Mouse (Mus musculus) fat pad, adult 2 months (tissue): ENCODE measurements around the gene Pfkfb3.
"Not testable (repeated sequence)": the region's sequence is repeated elsewhere in the genome, so short reads cannot be mapped to it uniquely, and the experiment has no call there.

ENCODE experiments used
- DNase-seq: peaks from one replicate; pipeline ENCODE4 v3.0.0-alpha.2; 2011; ENCODE audit warnings: low read depth, low spot score; ENCODE audit errors: extremely low read depth

The Pfkfb3 gene

DNA sequence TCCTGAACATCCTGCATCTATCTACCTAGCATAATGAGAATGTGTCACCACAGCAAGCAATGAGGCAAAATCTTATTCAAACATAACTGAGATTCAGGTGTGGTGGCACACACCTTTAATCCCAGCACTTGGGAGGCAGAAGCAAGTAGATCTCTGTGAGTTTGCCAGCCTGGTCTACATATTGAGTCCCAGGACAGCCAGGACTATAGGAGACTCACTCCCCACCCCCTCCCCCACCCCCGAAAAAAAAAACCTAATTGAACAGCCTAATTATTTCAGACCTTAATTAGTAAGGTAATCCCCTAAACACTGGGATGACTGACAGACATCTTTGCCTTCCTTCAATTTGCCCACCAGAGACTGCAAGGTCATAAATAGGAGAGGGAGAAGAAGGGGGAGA is 2.2 kb downstream of the Pfkfb3 start:
- no peak for DNase-seq

DNA sequence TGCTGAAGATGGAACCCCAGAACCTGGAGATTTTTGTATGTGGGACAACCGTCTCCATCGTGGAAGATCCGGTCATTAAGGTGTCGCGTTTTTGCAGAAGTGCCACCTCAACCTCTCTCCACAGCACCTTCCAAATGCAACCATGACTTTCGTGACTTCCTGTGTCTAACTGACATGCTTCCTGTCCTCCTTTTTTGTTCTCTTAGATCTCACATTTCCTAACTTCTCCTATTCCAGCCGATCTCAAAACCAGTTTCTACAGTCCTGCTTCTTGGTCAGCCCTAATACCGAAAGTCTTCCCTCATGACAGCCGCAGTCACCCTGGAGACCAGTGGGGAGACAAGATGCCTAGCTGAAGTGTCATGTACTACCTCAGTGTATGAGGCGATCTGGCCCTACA is 5.4 kb downstream of the Pfkfb3 start:
- no peak for DNase-seq

DNA sequence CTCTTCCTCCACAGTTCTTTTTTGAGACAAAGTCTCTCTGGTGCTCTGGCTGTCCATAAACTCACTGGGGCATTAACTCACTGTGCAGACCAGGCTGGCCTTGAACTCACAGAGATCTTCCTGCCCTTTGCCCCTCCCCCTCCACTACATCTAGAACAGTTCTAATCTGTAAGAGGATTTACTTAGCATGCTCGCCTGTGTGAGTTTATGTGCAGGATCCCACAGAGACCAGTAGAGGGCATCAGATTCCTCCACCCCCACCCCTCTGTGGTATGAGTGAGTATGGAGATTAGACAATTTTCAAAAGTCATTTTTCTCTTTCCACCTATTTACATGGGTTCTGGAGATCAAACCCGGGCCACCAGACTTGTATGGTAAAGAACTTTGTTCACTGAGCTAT is 6.3 kb downstream of the Pfkfb3 start:
- DNase-seq: no peak

DNA sequence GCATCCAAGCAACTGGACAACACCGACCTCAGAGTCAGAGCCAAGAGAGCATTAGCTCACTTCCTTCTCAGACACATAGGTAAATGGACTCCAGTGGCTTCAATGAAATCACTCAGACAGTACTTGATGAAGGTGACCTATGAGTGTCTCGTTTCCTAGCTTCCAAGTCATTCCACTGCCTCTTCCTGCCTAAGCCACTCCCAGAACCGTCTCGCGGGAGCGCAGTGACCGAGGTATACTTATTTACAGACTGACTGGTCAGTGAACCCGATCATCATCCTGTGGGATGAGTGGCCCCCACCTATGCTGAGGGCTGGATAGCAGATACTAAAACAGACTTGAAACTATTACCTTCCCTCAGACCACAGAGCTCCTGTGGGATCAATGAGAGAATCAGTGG is 7.8 kb downstream of the Pfkfb3 start:
- no peak for DNase-seq

DNA sequence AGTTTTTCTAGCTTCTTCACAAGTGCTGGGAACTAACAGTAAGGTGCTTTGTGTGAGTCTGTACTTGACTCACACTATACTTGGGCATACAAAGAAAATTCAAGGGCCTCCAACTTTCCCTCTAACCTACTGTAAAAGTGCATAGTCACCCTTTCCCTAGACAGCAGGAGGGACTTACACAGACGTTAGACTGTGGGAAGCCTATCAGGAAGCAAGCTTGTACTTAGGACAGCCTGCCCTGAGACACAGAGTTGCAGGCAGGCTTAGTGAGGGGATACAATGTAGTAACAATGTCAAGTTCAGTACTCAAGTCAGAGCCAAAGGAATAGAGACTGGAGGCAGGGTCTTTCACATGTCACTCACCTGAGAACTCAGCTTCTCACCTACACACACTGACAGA is 8.5 kb downstream of the Pfkfb3 start:
- DNase-seq: no peak

DNA sequence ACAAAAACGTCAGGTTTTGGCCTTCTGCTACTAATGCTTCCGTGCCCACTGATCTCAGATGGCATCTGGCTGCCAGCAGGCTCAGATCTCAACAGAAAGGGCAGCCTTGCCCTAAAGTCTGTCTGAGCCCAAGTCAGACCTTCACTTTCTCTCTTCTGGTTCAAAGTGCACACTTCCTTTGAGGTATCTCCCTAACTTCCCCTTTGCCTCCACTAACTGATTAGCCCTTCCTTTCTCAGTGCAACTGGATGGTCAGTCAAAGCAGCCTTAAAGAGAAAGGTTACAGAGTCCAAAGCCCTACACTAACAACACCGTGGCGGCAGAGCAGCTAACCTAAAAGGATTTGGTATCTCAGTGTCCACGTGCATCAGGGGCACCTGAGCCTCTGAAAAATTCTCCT is 9.5 kb downstream of the Pfkfb3 start:
- no peak for DNase-seq

DNA sequence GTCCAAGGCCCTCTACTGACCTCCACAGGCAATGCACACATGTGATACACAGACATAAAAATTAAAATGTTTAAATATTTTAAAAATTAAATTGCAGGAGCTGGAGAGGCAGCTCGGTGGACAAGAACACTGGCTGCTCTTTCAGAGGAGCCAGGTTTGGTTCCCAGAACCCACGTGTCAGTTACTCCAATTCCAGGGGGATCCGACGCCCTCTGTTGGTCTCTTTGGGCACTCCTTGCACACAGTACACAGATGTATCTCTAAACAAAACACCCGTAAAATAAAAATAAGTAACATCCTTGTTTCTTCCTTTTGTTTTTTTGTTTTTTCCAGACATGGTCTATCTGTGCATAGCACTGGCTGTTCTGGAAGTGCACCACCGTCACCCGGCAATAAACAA is 10.7 kb downstream of the Pfkfb3 start:
- DNase-seq: no peak

DNA sequence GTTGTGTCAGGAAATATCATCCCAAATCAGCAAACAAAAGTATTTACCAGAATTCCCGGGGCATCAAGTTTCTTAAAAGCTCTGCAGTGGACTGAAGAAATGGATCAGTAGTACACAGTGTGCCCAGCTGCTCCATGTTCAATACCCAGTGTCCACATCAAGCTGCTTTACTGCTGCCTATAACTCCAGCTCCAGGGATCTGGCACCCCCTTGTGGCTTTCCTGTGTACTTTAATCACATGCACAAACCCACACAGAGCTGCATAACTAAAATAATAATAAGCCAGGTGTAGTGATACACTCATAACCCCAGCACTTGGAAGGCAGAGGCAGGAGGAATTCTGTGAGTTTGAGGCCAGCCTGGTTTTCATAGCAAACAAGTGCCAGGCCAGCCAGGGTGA is 11.2 kb downstream of the Pfkfb3 start:
- no peak for DNase-seq

DNA sequence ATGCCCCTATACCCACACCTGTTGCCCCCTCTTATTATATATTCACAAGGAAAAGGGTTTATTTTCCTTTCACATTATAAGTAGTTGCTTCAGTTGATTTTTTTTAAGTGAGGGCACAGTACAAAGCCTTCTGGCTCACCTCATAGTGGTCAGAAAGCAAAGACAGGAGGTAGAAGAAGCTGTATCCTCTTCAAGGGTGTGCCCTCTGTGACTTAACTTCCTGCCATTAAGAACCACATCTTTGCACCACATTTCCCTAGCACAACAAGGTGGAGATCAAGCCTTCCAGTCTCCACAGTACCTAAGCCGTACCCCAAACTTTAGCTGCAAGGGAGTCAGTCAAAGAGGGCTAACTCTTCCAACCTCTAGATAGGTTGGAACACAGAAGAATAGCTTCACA is 11.8 kb downstream of the Pfkfb3 start:
- no peak for DNase-seq

DNA sequence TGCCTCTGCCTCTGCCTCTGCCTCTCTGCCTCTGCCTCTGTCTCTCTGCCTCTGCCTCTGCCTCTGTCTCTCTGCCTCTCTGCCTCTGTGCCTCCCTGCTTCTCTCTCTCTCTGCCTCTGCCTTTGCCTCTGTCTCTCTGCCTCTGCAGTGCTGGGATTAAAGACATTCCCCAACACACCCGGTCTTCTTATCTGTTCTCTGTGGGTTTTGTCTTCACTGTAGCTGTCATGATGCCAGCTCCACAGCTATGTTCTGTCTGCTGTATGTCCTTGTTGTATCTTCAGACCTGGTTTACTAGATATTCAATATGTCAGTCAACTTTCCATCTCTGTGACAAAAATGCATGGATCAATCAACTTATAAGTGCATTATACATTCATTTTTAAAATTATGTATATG is 12.3 kb downstream of the Pfkfb3 start:
- not testable (repeated sequence) for DNase-seq

DNA sequence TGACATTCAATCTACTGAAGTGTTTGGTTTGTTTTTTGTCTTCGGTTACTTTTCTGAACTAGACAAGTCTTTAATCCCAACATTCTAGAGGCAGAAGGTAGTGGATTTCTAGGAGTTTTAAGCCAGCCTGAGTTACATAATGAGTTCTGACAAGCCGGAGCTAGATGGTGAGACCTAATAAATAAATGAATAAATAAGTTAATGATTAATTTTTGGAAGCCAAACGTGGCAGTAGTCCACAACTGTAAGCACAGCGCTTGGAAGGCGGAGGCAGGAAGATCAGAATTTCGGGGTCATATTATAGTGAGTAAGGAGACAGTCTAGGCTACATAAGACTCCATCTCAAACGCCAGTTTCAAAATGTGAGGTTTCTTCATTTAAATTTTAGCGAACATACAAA is 17.9 kb downstream of the Pfkfb3 start:
- no peak for DNase-seq

DNA sequence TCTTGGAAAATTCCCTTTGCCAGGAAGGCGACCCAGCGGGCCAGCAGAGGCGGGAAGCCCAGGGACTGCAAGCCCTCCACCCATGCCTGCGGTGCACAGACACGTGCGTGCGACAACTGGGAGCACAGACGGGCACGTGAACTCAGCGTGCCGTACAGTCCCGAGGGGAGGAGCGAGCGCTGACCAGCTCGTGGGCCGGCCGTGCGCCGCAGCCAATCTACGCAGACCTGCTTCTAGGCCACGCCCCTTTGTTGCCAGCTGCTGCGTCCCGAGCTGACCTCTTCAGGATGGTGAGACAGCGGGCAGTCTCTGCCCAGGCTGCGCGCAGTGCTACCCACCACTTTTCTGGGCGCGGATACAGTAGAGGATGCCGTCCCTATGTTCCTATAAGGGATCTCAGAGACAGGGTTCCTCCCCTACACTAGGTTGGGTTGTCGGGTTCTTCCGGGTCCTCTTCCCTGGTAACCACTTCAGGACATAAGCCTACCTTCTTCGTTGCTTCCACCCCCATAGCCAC is 18.4 kb downstream of the Pfkfb3 start:
- no peak for DNase-seq

DNA sequence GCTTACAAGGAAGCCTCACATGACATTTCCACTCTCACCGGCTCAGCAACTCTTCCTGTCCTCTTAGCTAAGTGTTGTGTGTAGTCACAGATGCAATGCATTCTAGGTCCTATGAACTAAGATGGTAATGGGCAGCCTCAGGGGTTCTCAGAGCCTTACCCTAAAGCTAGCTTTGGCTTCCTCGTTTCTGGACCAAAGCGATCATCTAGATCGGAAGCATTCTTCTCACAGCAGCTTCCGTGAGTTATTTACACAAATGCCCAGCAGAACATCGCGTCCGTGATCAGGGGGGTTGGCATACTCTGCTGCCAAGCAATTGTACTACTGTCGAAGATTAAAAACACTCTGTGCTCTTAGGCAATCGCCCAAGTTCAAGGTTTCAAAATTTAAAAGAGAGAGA is 19.1 kb downstream of the Pfkfb3 start:
- DNase-seq: peak; percentile 40

DNA sequence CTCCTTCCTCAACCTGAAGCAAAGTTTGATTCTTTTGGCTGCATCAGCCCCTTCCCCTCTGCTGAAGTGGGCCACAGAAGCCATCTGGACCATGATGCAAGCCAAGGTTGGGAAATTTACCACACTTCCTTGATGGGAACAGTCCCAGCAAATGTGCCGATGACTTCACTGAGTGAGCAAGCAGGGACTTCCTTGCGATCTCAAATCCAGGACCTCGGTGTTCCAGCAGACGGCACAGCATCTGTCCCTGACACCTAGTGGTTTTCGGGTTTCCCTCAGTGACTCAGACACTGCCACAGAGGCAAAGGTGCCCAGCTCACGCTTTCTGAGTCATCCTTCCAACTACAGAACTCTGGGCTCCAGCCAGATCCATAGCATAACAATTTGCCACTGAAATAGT is 23.8 kb downstream of the Pfkfb3 start:
- no peak for DNase-seq

DNA sequence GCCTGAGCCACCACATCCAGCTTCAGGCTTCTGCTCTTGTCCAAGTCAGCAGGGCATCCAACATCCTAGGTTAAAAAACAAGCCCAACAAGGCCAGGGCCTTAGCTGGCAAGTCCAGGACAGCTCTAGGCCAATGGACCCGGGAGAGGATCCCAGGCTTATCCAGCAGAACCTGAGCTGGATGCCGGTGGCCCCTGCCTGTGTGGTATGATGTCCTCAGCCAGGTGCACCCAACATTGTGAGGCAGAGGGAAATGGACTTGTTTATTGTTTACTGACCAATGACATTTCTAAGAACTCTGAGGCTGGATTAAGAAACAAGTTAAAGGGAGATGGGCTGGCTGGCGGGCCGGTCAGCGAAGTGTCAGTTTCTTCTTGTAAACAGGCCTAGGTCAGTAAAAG is 27.8 kb downstream of the Pfkfb3 start:
- no peak for DNase-seq

DNA sequence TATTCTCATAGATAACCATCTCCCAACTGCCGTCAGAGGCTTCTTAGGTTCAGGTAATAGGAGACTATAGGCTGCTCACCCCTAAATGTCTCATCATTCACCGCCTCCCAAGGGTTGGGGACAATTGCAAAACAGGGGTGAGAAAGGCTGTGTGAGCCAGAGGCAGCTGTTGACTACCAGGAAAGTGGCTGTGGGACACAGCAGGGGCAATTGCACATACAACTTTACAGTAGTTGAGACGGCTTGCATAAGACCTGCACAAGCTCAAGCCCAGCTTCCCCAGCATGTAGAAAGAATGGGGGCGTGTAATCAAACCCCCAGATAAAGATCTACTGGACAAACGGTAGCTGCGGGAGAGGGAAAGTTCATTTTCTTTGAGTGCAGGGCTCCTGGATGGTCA is 29.1 kb downstream of the Pfkfb3 start:
- DNase-seq: no peak

DNA sequence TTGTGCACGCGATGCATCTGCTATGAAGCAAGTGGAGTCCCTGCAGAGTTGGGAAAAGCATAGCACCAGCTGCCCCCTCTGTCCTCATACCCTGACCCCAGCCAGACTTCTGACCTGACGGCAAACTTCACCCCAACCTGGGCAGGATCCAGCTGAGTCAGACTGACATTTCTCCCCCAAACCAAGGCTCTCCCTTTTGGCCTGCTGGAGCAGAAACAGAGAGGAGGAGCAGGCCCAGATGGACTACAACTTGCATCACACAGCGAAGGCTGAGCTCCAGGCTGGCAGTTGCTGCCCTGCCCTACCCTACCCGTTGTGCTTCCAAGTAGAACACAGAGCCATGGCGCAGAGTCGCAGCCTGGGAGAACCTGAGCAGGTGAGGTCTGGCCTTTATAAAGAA is 32.1 kb downstream of the Pfkfb3 start:
- no peak for DNase-seq

DNA sequence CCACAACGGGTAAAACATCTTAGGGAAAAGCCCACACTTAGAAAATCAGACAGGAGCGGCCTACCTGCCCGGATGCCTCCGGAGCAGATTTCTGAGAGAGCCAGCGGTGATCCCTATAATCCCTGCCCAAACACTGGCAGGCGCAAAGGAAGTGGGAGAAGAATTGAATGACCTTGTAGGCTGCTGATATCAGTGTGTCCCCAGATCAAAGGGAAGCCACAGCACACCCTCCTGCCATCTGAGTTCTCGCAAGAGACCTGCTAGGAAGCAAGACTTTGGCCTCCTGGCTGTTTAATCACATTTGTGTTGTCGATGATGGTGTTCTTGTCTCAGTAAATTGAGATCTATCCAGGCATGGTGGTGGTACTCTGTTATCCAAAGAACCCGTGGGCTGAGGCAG is 33.1 kb downstream of the Pfkfb3 start:
- DNase-seq: no peak

DNA sequence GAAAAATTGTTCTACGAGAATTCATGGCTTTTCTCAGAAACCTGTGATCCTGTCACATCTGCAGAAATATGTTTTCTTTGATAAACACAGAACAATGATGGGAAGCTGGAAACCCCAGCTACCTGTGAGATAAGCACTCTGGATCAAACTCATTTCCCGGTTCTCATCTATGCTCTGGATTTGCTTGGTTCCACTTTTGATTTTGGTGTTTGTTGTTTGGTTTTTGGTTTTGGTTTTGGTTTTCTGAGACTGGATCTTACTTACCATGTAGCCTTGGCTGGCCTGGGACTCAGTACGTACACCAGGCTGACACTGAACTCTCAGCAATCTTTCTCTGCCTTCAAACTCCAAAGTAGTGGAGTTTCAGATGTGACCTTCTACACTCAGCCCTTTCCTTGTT is 38.0 kb downstream of the Pfkfb3 start:
- DNase-seq: no peak

DNA sequence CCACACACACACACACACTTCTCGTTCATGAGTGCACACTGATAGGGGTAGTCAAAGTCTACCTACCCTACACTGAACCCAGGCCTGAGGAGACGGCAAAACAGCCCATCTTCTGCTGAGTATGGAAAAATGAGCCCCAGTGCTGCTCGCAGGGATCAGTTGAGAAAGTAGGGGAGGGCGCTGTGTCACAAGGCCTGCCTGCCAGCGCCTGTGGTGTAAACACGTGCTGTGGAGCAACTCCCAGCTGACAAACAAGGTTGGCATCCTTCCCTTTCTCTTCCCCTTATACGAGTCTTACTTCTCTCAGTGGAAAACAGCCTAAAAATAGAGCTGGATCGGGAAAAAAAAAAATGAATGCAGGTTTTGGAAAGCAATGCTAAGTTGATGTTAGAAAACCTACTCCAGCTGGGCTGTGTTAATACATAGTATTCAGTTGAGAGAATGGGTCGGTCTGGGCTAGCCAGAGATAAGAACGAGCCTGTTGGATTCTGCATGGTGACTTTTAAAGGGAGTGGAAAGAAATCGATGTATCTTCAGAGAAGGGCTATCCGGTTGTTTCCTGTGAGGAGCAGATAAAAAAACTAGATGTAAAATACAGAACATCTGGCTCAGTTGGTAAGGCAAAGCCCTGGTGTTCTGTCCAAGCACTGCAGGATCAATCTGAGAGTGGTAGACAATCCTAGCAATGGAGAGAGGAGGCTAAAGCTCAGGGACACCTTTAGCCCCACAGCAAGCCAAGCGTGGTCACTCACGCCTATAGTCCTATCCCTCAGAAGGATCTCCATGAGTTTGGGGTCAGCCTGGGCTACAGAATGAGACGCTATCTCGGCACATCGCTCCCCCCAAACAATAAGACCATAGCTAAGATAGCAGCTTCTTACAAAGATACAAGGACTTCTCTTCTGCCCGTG is 40.6 kb downstream of the Pfkfb3 start:
- DNase-seq: no peak

DNA sequence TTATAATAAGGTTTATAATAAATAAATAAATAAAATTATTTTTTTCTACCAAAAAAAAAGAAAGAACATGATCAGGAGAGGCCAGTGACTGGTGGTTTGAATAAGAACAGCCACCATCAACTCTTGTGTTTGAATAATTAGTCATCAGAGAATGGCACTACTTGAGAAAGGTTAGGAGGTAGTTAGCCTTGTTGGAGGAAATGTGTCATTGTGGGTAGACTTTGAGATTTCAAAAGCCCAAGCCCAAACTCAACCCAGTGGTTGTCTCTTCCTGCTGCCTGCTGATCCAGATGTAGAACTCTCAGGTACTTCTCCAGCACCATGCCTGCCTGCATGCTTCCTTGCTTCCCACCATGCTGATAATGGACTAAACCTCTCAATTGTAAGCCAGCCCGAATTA is 41.8 kb downstream of the Pfkfb3 start:
- DNase-seq: no peak

DNA sequence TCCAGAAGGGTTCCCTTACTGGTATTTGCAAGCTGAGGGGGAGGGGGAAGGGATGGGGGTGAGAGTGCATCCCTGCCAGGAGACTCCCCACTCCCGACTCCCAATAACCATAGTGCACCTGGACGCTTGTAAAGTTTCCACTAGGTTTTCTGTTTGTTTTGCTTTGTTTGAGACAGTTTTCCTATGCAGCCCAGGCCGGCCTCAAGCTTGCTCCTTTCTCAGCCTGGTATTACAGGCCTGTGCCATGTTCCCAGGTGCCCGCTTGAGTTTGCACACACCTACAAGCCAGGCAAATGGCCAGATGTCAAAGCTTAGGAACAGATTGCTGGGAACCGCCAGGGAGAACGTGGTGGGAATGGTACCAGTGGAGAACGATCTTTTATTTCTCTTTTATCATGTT is 50.1 kb downstream of the Pfkfb3 start:
- DNase-seq: no peak

DNA sequence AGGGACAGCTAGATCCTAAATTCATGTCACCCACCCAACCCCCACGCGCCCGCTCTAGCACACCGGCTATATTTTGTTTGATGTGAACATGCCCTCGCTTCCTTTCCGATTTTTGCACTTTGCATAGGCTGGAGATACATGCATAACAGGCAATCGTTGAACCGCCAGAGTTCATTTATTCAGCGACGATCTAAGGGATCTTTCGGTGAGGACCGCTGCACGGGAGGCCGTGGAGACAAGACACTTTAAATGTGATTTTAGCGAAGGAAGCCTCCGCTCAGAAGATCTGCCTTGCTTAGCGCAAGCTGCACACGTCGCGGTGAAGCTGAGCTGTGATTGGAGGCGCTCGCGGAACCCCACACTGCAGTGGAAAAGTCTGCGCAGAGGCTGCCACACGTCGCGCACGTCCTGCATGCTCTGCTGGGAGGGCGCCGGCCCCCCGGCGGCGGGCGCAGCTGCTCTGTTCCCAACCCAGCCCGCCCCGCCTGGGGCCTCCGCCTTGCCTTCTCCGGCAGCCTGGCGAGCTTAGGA is 50.9 kb downstream of the Pfkfb3 start:
- DNase-seq: no peak
